Mouse (Mus musculus) CD4-positive, CD25-positive, alpha-beta regulatory T cell (primary cell): ENCODE results near the gene Hrnr. TPM values are rescaled to one million over a fixed set of nuclear protein-coding genes. Genes with fewer than 3 reads are reported as not detected.

ENCODE experiments used
- polyA plus RNA-seq: library from polyadenylated mRNA; unstranded; fragments of 100-300 nt; shearing (Covaris generic); gene quantifications from one replicate; pipeline ENCODE4 v1.2.1, GENCODE M21; 2017

Gene Hrnr
- polyA plus RNA-seq, result not detected

DNA sequence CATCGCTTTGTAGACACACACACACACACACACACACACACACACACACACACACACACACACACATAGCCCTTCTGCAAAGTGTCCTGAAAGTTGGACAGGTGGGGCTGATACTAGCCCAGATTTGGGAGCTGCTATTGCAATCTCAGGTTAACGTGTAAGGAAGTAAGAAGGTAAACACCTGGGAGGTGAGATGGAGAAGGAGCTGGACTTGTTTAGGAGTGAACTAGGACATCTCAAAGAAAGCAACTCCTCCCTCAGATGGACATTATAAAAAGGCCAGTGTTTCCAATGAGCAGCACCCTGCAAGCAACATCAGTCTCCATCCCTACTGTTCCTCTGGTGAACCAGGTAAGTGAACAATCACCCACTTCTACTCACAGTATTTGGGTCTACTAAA lies at the start of gene Hrnr:
Hrnr (plus strand) TSS at position 301 of the 400 bp plus-strand sequence.

GRCm38 (mm10) chr3:93273223-93273622 lies 46.3 kb upstream of the Hrnr start, which contains the start of gene Flg:
Gene Flg, plus strand, starts transcription at chr3:93273523.

Other genes with a start within 250 kb of the Hrnr start
- not detected for gene Crnn, start 175.0 kb upstream of the Hrnr start, polyA plus RNA-seq
- not detected for gene Flg2, start 122.5 kb upstream of the Hrnr start, polyA plus RNA-seq
- gene Flg, start 46.2 kb upstream of the Hrnr start, polyA plus RNA-seq, result not detected
- gene Rptn, start 74.0 kb downstream of the Hrnr start, polyA plus RNA-seq, result 0.06 TPM
- 0.02 TPM for gene Tchh, start 122.6 kb downstream of the Hrnr start, polyA plus RNA-seq
- not detected for gene Tchhl1, start 149.0 kb downstream of the Hrnr start, polyA plus RNA-seq
- 396 TPM for gene S100a11, start 200.7 kb downstream of the Hrnr start, polyA plus RNA-seq
- 882 TPM for gene S100a10, start 235.3 kb downstream of the Hrnr start, polyA plus RNA-seq